8 mouse cellular contexts compared by ENCODE assay signal in the genomic region with DNA sequence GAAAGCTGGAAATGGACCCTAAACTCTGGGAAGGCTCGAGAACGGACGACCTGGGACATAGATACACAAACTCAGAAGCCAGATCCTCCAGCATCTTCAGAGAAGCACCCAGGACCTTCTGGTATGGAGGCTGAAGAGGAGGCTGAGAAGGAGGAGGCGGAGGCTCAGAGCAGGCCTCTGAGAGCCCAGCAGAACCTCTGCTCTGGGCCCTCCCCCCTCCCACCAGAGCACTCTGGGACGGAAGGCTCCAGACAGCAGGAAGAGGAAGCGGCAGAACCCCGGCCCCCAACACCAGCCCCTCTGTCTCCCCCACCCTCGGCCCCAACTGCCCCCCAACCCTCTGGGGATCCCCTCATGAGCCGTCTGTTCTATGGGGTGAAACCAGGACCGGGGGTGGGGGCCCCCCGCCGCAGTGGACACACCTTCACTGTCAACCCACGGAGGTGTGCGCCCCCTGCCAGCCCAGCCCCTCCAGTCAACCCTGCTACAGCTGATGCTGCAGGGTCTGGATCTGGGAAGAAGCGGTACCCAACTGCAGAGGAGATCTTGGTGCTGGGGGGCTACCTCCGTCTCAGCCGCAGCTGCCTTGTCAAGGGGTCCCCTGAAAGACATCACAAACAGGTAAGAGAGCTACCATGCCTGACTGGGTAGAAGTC. TPM values are rescaled to one million over a fixed set of nuclear protein-coding genes. Genes with fewer than 3 reads are reported as not detected.
DNase-seq lines count a peak whose midpoint lies in the region; ATAC-seq and TF ChIP-seq lines count a peak whose summit lies in the region.

No protein-coding gene starts in this region.

- H3K27ac ChIP-seq in forebrain, embryonic 14.5 days (ENCODE audit: low read depth, low read length) = peak overlapping the region; percentile 21; the same call in 1 of the 2 replicates
- H3K27ac ChIP-seq in intestine, embryonic 15.5 days = peak overlapping the region; percentile 98
- H3K27ac ChIP-seq in lung, postnatal 0 days (ENCODE audit: low read length) = peak overlapping the region; percentile 90

- H3K4me3 ChIP-seq in forebrain, embryonic 14.5 days (ENCODE audit: low read depth, low read length) = peak overlapping the region; percentile 59
- peak overlapping the region; percentile 64 for H3K4me3 ChIP-seq in intestine, embryonic 15.5 days (replicated peaks)
- peak overlapping the region; percentile 51 for H3K4me3 ChIP-seq in lung, postnatal 0 days (ENCODE audit: low read depth, low read length)

- peak overlapping the region; percentile 72 for H3K9ac ChIP-seq in forebrain, embryonic 14.5 days (ENCODE audit: low read length)
- peak overlapping the region; percentile 71 for H3K9ac ChIP-seq in intestine, embryonic 15.5 days
- H3K9ac ChIP-seq in lung, postnatal 0 days (replicated peaks; ENCODE audit: low read depth) = peak overlapping the region; percentile 68

- peak; percentile 49 for ATAC-seq in CD4-positive, CD25-positive, alpha-beta regulatory T cell, adult 4 months
- no peak for ATAC-seq in forebrain, embryonic 14.5 days
- no peak for ATAC-seq in intestine, embryonic 15.5 days
- no peak for ATAC-seq in lung, postnatal 0 days

- peaks cover 33% of the 10 kb centered on the region for H3K4me1 ChIP-seq in forebrain, embryonic 14.5 days (ENCODE audit: control insufficient read depth, insufficient read depth, low read length)
- H3K4me1 ChIP-seq in intestine, embryonic 15.5 days (replicated peaks) = peaks cover 43% of the 10 kb centered on the region
- H3K4me1 ChIP-seq in lung, postnatal 0 days (ENCODE audit: insufficient read depth, low read depth, low read length) = peaks cover 2% of the 10 kb centered on the region; the same call in 1 of the 2 replicates

- TF ChIP-seq EP300 in lung, postnatal 0 days (IDR thresholded peaks at IDR 0.05) = no peak

- peaks cover 4% of the 10 kb centered on the region; the same call in 1 of the 2 replicates for H3K9me3 ChIP-seq in forebrain, embryonic 14.5 days (replicated peaks; ENCODE audit: control insufficient read depth, low read length)
- H3K9me3 ChIP-seq in intestine, embryonic 15.5 days = no peaks in the 10 kb centered on the region
- H3K9me3 ChIP-seq in lung, postnatal 0 days (ENCODE audit: low read length) = no peaks in the 10 kb centered on the region

- DNase-seq in 3T3-L1 (ENCODE audit: low read depth, low spot score) = peak; percentile 66
- no peak for DNase-seq in forebrain, embryonic 14.5 days (ENCODE audit: low spot score)
- peak; percentile 46 for DNase-seq in lung, postnatal 0 days (ENCODE audit: low spot score)
- peak; percentile 80 for DNase-seq in spleen, postnatal 36 days (ENCODE audit: low spot score in 2 of 2)
- DNase-seq in retina, embryonic 14.5 days (ENCODE audit: low spot score) = no peak
- no peak for DNase-seq in c-Kit-positive CD71-positive TER-119-positive erythroid progenitor cells, embryonic 14.5 days (ENCODE audit: low spot score)

- TF ChIP-seq CTCF in lung, postnatal 0 days (IDR thresholded peaks at IDR 0.05) = no peak; the same call in 1 of the 2 replicates

- H3K36me3 ChIP-seq in forebrain, embryonic 14.5 days (ENCODE audit: control insufficient read depth, insufficient read depth, low read length) = peaks cover 19% of the 10 kb centered on the region
- H3K36me3 ChIP-seq in intestine, embryonic 15.5 days = peaks cover 6% of the 10 kb centered on the region; the same call in 1 of the 2 replicates
- H3K36me3 ChIP-seq in lung, postnatal 0 days (ENCODE audit: insufficient read depth, low read length) = no peaks in the 10 kb centered on the region

- 40% methylated on average over 14 of the region's 17 CpGs for WGBS in forebrain, embryonic 14.5 days
- 27% methylated on average over 17 of the region's 17 CpGs for WGBS in intestine, embryonic 15.5 days
- WGBS in lung, postnatal 0 days = 21% methylated on average over 16 of the region's 17 CpGs

- H3K4me2 ChIP-seq in forebrain, embryonic 14.5 days (ENCODE audit: low read length) = peak overlapping the region; percentile 92
- peak overlapping the region; percentile 94 for H3K4me2 ChIP-seq in intestine, embryonic 15.5 days (replicated peaks)
- peak overlapping the region; percentile 88 for H3K4me2 ChIP-seq in lung, postnatal 0 days (replicated peaks; ENCODE audit: low read depth, low read length)

- H3K27me3 ChIP-seq in forebrain, embryonic 14.5 days (replicated peaks; ENCODE audit: control insufficient read depth, insufficient read depth, low read length) = no peaks in the 10 kb centered on the region
- no peaks in the 10 kb centered on the region for H3K27me3 ChIP-seq in intestine, embryonic 15.5 days (replicated peaks)
- H3K27me3 ChIP-seq in lung, postnatal 0 days (replicated peaks; ENCODE audit: insufficient read depth, low read length) = no peaks in the 10 kb centered on the region

RNA-seq across cellular contexts. Expression of a gene that starts 2.9 kb away (rescaled TPM):
- polyA plus RNA-seq in CD4-positive, CD25-positive, alpha-beta regulatory T cell, adult 4 months (2017; shearing (Covaris generic)) = 100 to 1,000 TPM; 222 to 223 TPM
- 21.2 and 22.0 TPM in 2 replicates for polyA plus RNA-seq in forebrain, embryonic 14.5 days (2014; fragmentation: Nextera tagmentation; extraction: Ambion mirVana)
- 19.6 TPM in 2 replicates for polyA plus RNA-seq in intestine, embryonic 15.5 days (2015; fragmentation: Nextera tagmentation; extraction: Ambion mirVana)
- polyA plus RNA-seq in lung, postnatal 0 days (2015; fragmentation: Nextera tagmentation; extraction: Ambion mirVana) = 23.4 and 25.4 TPM in 2 replicates

RNA-seq across cellular contexts. Expression of a gene that starts 7.2 kb away (rescaled TPM):
- 10 to 100 TPM; 35.5 to 43.5 TPM for polyA plus RNA-seq in CD4-positive, CD25-positive, alpha-beta regulatory T cell, adult 4 months (2017; shearing (Covaris generic))
- 23.9 and 29.6 TPM in 2 replicates for polyA plus RNA-seq in forebrain, embryonic 14.5 days (2014; fragmentation: Nextera tagmentation; extraction: Ambion mirVana)
- 48.5 and 51.7 TPM in 2 replicates for polyA plus RNA-seq in intestine, embryonic 15.5 days (2015; fragmentation: Nextera tagmentation; extraction: Ambion mirVana)
- 21.4 and 22.9 TPM in 2 replicates for polyA plus RNA-seq in lung, postnatal 0 days (2015; fragmentation: Nextera tagmentation; extraction: Ambion mirVana)

RNA-seq across cellular contexts. Expression of a gene that starts 11.3 kb away (rescaled TPM):
- 10 to 100 TPM; 13.4 to 39.3 TPM for polyA plus RNA-seq in CD4-positive, CD25-positive, alpha-beta regulatory T cell, adult 4 months (2017; shearing (Covaris generic))
- 29.3 and 31.8 TPM in 2 replicates for polyA plus RNA-seq in forebrain, embryonic 14.5 days (2014; fragmentation: Nextera tagmentation; extraction: Ambion mirVana)
- polyA plus RNA-seq in intestine, embryonic 15.5 days (2015; fragmentation: Nextera tagmentation; extraction: Ambion mirVana) = 43.1 and 44.2 TPM in 2 replicates
- polyA plus RNA-seq in lung, postnatal 0 days (2015; fragmentation: Nextera tagmentation; extraction: Ambion mirVana) = 22.3 and 25.8 TPM in 2 replicates

RNA-seq across cellular contexts. Expression of a gene that starts 27.0 kb away (rescaled TPM):
- polyA plus RNA-seq in CD4-positive, CD25-positive, alpha-beta regulatory T cell, adult 4 months (2017; shearing (Covaris generic)) = 10 to 100 TPM; 10.9 to 13.2 TPM
- polyA plus RNA-seq in forebrain, embryonic 14.5 days (2014; fragmentation: Nextera tagmentation; extraction: Ambion mirVana) = 12.2 and 14.4 TPM in 2 replicates
- 14.9 and 16.1 TPM in 2 replicates for polyA plus RNA-seq in intestine, embryonic 15.5 days (2015; fragmentation: Nextera tagmentation; extraction: Ambion mirVana)
- polyA plus RNA-seq in lung, postnatal 0 days (2015; fragmentation: Nextera tagmentation; extraction: Ambion mirVana) = 2.8 and 3.1 TPM in 2 replicates

RNA-seq across cellular contexts. Expression of a gene that starts 28.9 kb away (rescaled TPM):
- 10 to 100 TPM; 12.6 to 15.3 TPM for polyA plus RNA-seq in CD4-positive, CD25-positive, alpha-beta regulatory T cell, adult 4 months (2017; shearing (Covaris generic))
- 30.4 and 34.3 TPM in 2 replicates for polyA plus RNA-seq in forebrain, embryonic 14.5 days (2014; fragmentation: Nextera tagmentation; extraction: Ambion mirVana)
- polyA plus RNA-seq in intestine, embryonic 15.5 days (2015; fragmentation: Nextera tagmentation; extraction: Ambion mirVana) = 25.5 and 31.9 TPM in 2 replicates
- 15.9 and 18.5 TPM in 2 replicates for polyA plus RNA-seq in lung, postnatal 0 days (2015; fragmentation: Nextera tagmentation; extraction: Ambion mirVana)

Comparison
In these comparisons a context has a peak if more than half of its experiments do, and no peak if none do; other contexts are left out.
1. DNase-seq: peak in 3T3-L1 (single experiment), lung, postnatal 0 days (single experiment) and spleen, postnatal 36 days (2 of 2); none in forebrain, embryonic 14.5 days (single experiment), retina, embryonic 14.5 days (single experiment) and c-Kit-positive CD71-positive TER-119-positive erythroid progenitor cells, embryonic 14.5 days (single experiment).
2. H3K27ac ChIP-seq: peak in every context shown above with its lines; median percentile 98 in intestine, embryonic 15.5 days; 90 in lung, postnatal 0 days; 21 in forebrain, embryonic 14.5 days.
3. Peak in every context shown above with its lines, with median percentiles within 50 percentile points of each other: H3K4me2 ChIP-seq, H3K4me3 ChIP-seq and H3K9ac ChIP-seq.